Mouse (Mus musculus): ENCODE data around the gene Ago1.
A peak's percentile ranks its signal among the peaks of the same experiment; 100 is the strongest.

Gene Ago1

GRCm38 (mm10) chr4:126469334-126469733, 951 bp upstream of the Ago1 start:
- no peak for DNase-seq

GRCm38 (mm10) chr4:126468925-126469324, 542 bp upstream of the Ago1 start:
- no peak for DNase-seq

GRCm38 (mm10) chr4:126467721-126468284, 580 bp downstream of the Ago1 start:
- DNase-seq, result peak; percentile 62

DNA sequence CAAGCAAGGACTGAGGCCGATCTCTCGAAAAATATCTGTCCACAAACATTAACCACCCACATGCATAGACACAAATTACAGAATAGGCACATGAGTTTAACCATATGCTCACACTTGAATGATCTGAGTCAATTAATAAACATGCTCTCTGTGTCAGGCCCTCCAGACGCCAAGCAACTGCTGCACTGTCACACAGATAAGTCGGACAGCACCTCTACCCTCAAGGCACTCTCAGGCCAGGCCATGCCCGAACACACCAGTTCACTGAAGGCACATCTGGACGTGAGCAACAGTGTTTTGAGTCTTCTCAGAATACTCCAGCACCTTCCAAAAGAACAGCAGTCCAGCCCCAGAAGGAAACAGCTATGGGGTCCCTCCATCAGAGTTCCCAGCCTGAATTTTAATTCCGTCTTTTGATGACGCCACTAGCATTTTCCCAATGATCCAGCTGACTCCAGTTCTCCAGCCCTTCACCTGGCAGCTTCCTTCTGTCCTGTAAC, 2.1 kb downstream of the Ago1 start:
- DNase-seq, result no peak

GRCm38 (mm10) chr4:126465843-126466242, 2.5 kb downstream of the Ago1 start:
- no peak for DNase-seq

GRCm38 (mm10) chr4:126464892-126465235, 3.5 kb downstream of the Ago1 start:
- DNase-seq, result no peak

DNA sequence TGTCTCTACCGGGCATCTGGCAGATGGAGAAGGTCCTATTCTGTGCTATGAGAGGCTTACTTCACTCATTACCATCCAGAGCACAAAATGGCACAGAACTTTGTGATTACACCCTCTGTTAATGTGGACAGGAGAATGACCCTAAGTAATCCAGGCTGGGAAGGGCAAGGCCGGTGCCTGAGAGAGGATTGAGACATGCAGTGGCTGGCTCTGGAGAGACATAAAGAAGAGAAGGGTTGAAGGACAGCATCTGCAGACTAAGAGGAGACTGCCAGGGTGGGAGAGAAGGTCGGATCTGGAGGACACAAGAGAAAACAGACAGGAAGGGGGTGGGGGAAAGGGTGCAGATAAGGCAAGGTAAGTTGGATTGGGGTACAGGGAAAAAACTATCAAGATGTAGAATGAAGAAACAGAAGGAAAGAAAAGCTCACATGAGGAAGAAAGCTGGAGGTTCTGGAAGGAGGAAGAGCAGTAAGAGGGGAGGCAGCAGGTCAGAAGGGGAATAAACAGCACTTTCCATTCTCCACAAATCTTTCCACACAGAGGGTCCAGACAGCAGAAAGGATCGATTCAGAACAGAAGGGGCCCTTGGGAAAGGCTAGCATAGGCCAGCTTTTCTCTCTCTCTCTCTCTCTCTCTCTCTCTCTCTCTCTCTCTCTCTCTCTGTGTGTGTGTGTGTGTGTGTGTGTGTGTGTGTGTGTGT, 4.0 kb downstream of the Ago1 start:
- DNase-seq, result no peak

DNA sequence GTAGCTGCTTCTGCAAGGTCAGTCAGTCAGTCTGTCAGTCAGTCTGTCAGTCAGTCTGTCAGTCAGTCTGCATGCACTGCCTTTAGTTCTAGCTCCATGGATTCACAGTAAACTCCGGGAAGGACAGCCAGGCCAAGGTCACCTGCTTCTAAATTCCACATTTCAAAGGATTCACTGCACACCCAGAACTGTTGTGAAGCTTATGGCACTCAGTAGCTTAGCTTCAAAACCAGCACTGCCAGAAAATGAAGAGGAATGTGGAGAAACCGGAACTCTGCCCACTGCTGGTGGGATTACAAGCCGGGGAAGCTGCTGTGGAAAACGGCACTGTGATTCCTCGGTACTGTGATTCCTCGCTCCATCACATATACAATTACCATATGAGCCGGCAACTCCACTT, 12.9 kb downstream of the Ago1 start:
- no peak for DNase-seq

- DNase-seq, result no peak
Observed at GRCm38 (mm10) chr4:126454547-126455254, 13.7 kb downstream of the Ago1 start.

DNA sequence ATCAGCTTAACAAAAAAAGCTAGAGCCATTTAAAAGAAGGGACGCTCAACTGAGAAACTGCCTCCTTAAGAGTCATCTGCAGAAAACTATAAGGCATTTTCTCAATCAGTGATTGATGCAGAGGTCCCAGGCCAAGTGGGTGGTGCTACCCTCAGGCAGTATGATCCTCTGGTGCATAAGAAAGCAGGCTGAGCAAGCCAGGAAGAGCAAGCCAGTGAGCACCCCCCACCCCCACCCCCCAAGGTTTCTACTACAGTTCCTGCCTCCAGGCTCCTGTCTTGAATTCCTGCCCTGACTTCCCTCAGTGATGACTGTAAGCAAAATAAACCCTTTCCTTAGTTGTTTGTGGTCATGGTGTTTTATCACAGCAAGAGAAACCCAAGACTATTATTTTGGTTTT, 18.1 kb downstream of the Ago1 start:
- DNase-seq, result no peak

GRCm38 (mm10) chr4:126447126-126447525, 21.3 kb downstream of the Ago1 start:
- no peak for DNase-seq

DNA sequence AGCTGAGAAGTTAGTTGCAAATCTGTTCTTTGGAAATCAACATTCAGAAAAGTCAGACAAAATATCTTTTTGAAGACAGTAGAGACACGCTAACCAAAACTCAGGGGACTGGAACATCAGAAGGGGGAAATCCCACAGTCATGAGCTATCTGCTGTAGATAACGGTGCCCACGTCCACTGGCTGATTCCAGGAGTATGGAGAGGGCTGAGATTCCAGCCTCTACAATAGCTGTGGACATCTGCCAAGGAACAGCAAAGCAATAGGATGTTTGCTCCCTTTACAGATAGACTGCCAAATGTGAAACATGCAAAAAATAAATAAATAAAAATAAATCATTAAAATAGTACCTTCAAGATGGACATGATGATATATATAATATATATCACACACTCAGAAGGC, 23.9 kb downstream of the Ago1 start:
- DNase-seq, result no peak

GRCm38 (mm10) chr4:126438261-126438660, 30.1 kb downstream of the Ago1 start:
- no peak for DNase-seq

- DNase-seq, result no peak
Observed at GRCm38 (mm10) chr4:126436268-126436667, 32.1 kb downstream of the Ago1 start.

GRCm38 (mm10) chr4:126434094-126434493, 34.3 kb downstream of the Ago1 start:
- DNase-seq, result no peak

DNA sequence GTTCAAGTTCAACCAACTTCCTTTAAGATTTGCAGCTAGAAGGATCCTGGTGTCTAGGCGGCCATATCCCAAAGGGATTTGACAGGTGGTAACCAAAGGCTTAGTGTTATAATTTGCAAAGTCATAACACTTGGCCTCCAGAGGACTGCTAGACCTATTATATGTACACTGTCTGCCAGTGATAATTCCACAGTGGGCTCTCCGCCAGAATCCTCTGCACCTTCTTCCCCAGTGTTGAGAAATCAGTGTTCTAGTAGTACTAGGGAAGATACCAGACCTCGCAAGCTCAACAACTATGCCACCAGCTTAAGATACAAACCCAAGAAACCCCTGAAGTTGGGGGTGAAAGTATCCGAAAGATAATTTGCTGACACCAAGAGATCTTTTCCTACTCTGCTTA, 35.2 kb downstream of the Ago1 start:
- DNase-seq, result no peak

- no peak for DNase-seq
Observed at GRCm38 (mm10) chr4:126431746-126432145, 36.6 kb downstream of the Ago1 start.

- peak; percentile 91 for DNase-seq
Observed at GRCm38 (mm10) chr4:126429347-126430079, 38.9 kb downstream of the Ago1 start, which contains the start of gene Ago3. Gene Ago3, minus strand, starts transcription at chr4:126429556.

GRCm38 (mm10) chr4:126428682-126429346, 39.6 kb downstream of the Ago1 start:
- DNase-seq, result no peak

- DNase-seq, result no peak
Observed at GRCm38 (mm10) chr4:126423866-126424265, 44.5 kb downstream of the Ago1 start.

DNA sequence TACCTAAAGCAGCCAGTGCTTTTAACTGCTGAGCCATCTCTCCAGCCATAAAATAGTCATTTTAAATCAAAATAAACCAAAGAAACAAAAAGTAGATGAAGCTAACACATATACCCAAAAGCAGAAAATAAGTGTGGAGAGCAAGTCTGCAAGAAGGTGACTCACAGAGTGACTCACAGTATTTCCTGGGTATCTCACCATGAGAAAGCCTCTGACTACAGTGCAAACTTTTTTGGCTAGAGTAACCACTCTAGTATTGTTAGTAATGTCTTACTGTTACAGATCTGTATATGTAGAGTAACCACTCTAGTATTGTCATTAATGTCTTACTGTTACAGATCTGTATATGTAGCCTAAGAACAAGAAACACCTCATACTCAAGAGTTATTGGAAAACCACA, 52.7 kb downstream of the Ago1 start:
- DNase-seq, result no peak

DNA sequence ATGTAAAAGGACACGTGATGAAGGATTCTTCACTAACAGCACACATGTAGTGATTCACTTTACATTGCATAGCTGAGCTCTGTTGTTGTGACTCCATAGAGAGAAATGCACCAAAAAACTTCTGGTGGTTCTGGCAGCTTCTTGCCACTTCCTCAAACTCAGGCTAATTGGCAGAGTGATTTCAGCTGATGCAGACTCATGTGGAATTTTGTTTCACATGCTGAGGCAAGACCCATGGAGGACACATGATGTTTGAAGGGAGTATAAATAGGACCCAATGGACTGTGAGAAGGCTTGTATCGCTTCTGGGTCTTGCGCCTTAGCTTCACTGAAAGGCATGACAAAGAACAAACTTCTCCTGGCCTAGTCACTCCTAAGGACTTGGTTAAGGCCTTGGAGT, 55.9 kb downstream of the Ago1 start:
- DNase-seq, result no peak

Measured in kidney, adult 11 months (tissue).